Mouse (Mus musculus): ENCODE results near the gene Cdkn2aipnl. TPM values are rescaled to one million over a fixed set of nuclear protein-coding genes. Genes with fewer than 3 reads are reported as not detected.

The Cdkn2aipnl gene
- polyA plus RNA-seq, 1 experiment from 2014 or later, result 134 TPM

- ATAC-seq, result peak; percentile 39; the same call in 1 of the 2 replicates
- Histone ChIP-seq H3K4me3 (ENCODE audit: low read depth, low read length) (no peak overlapping the region), H3K27me3 (ENCODE audit: control insufficient read depth, insufficient read depth, low read depth, low read length) (no peaks in the 10 kb centered on the region), H3K9me3 (replicated peaks; ENCODE audit: control insufficient read depth, low read length, poor library complexity, severe bottlenecking) (no peaks in the 10 kb centered on the region), H3K27ac (ENCODE audit: low read length) (0 out of 2 replicates have a peak overlapping the region, but pooled peaks have one; percentile 3), H3K9ac (ENCODE audit: low read depth, low read length) (0 out of 2 replicates have a peak overlapping the region, but pooled peaks have one; percentile 11), H3K4me1 (ENCODE audit: control insufficient read depth, insufficient read depth, low read length) (peaks cover 12% of the 10 kb centered on the region), H3K36me3 (ENCODE audit: control insufficient read depth, insufficient read depth, low read length) (no peaks in the 10 kb centered on the region), H3K4me2 (ENCODE audit: low read length) (peak overlapping the region; percentile 3)
- WGBS, result 45% methylated on average over 15 of the region's 15 CpGs
Measured at GRCm38 (mm10) chr11:51942602-51943499, 24.6 kb upstream of the Cdkn2aipnl start.

GRCm38 (mm10) chr11:51943500-51943841 is 24.0 kb upstream of the Cdkn2aipnl start:
- no peak for ATAC-seq
- Histone ChIP-seq H3K27me3 (ENCODE audit: control insufficient read depth, insufficient read depth, low read depth, low read length) (no peaks in the 10 kb centered on the region), H3K36me3 (ENCODE audit: control insufficient read depth, insufficient read depth, low read length) (no peaks in the 10 kb centered on the region), H3K4me3 (ENCODE audit: low read depth, low read length) (no peak overlapping the region), H3K4me2 (ENCODE audit: low read length) (peak overlapping the region; percentile 3), H3K9ac (ENCODE audit: low read depth, low read length) (0 out of 2 replicates have a peak overlapping the region, but pooled peaks have one; percentile 11), H3K4me1 (ENCODE audit: control insufficient read depth, insufficient read depth, low read length) (peaks cover 12% of the 10 kb centered on the region), H3K9me3 (replicated peaks; ENCODE audit: control insufficient read depth, low read length, poor library complexity, severe bottlenecking) (no peaks in the 10 kb centered on the region), H3K27ac (ENCODE audit: low read length) (no peak overlapping the region)
- 47% methylated on average over 6 of the region's 6 CpGs for WGBS

DNA sequence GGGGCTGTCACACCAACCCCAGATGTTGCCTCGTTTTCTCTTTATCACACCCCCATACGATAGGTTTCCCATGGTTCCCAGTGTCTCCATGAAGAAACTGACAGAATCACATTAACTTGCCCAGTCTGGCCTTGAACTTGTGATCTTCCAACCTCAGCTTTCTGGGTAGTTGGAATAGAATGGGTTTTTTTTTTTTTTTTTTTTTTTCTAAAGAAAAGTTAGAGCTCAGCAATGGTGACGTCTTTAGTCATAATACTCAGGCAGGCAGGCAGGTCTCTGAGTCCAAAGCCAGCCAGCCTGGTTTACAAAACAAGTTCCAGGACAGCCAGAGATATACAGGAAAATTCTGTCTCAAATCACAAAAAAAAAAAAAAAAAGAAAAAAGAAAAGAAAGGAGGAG is 23.2 kb upstream of the Cdkn2aipnl start:
- no peak overlapping the region for H3K9ac ChIP-seq (ENCODE audit: low read depth, low read length)
- no peaks in the 10 kb centered on the region for H3K27me3 ChIP-seq (ENCODE audit: control insufficient read depth, insufficient read depth, low read depth, low read length)
- H3K36me3 ChIP-seq (ENCODE audit: control insufficient read depth, insufficient read depth, low read length), result no peaks in the 10 kb centered on the region
- no peak overlapping the region for H3K4me2 ChIP-seq (ENCODE audit: low read length)
- H3K27ac ChIP-seq (ENCODE audit: low read length), result no peak overlapping the region
- H3K9me3 ChIP-seq (replicated peaks; ENCODE audit: control insufficient read depth, low read length, poor library complexity, severe bottlenecking), result no peaks in the 10 kb centered on the region
- 72% methylated on average over 3 of the region's 3 CpGs for WGBS
- no peak overlapping the region for H3K4me3 ChIP-seq (ENCODE audit: low read depth, low read length)
- H3K4me1 ChIP-seq (ENCODE audit: control insufficient read depth, insufficient read depth, low read length), result peaks cover 12% of the 10 kb centered on the region
- no peak for ATAC-seq

DNA sequence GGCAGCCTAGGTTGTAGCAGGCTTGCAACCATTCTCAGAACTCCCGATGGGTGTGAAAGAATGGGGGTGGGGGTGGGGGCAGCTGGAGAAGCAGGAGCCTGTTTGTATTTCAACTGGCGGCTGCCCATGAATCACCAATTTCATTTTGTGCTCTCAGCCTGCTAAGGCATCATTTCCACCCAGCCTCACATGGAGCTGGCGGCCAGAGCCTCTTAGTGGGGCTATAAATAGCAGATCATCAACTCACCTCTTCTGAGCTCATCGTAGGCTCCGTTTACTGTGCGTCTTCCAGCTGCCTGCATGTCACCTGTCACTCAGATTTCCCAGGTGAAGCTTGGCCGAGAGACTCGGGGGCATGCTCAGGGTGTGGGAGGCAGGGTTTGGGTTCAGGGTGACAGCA is 21.9 kb upstream of the Cdkn2aipnl start:
- peak overlapping the region; percentile 55; the same call in 1 of the 2 replicates for H3K27ac ChIP-seq (ENCODE audit: low read length)
- no peaks in the 10 kb centered on the region for H3K9me3 ChIP-seq (replicated peaks; ENCODE audit: control insufficient read depth, low read length, poor library complexity, severe bottlenecking)
- H3K9ac ChIP-seq (ENCODE audit: low read depth, low read length), result peak overlapping the region; percentile 26; the same call in 1 of the 2 replicates
- H3K27me3 ChIP-seq (ENCODE audit: control insufficient read depth, insufficient read depth, low read depth, low read length), result no peaks in the 10 kb centered on the region
- H3K36me3 ChIP-seq (ENCODE audit: control insufficient read depth, insufficient read depth, low read length), result no peaks in the 10 kb centered on the region
- H3K4me2 ChIP-seq (ENCODE audit: low read length), result no peak overlapping the region
- ATAC-seq, result peak; percentile 42; the same call in 1 of the 2 replicates
- H3K4me3 ChIP-seq (ENCODE audit: low read depth, low read length), result no peak overlapping the region
- WGBS, result 42% methylated on average over 8 of the region's 8 CpGs
- H3K4me1 ChIP-seq (ENCODE audit: control insufficient read depth, insufficient read depth, low read length), result peaks cover 12% of the 10 kb centered on the region

DNA sequence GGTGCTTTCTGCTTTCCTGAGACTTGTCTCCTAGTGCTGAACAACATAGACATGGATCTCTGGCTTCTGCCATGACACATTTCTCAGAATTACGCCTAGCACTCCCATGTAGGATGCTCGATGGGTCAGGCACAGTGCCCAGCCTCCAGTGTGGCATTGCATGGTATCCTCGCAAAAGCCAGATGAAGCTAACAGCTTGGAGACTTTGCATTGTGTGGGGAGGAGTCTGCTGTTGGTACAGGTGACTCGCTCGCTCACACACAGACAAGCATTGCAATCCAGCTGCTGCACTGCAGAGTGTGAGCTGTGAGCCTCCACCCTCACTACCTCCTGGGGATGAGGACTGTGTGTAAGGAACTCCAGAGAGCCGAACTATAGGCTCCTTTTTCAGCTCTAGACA is 21.3 kb upstream of the Cdkn2aipnl start:
- no peak for ATAC-seq
- Histone ChIP-seq H3K9ac (ENCODE audit: low read depth, low read length) (no peak overlapping the region), H3K27me3 (ENCODE audit: control insufficient read depth, insufficient read depth, low read depth, low read length) (no peaks in the 10 kb centered on the region), H3K4me1 (ENCODE audit: control insufficient read depth, insufficient read depth, low read length) (peaks cover 12% of the 10 kb centered on the region), H3K4me3 (ENCODE audit: low read depth, low read length) (no peak overlapping the region), H3K36me3 (ENCODE audit: control insufficient read depth, insufficient read depth, low read length) (no peaks in the 10 kb centered on the region), H3K4me2 (ENCODE audit: low read length) (no peak overlapping the region), H3K9me3 (replicated peaks; ENCODE audit: control insufficient read depth, low read length, poor library complexity, severe bottlenecking) (no peaks in the 10 kb centered on the region), H3K27ac (ENCODE audit: low read length) (no peak overlapping the region)
- WGBS, result 86% methylated on average over 6 of the region's 6 CpGs

DNA sequence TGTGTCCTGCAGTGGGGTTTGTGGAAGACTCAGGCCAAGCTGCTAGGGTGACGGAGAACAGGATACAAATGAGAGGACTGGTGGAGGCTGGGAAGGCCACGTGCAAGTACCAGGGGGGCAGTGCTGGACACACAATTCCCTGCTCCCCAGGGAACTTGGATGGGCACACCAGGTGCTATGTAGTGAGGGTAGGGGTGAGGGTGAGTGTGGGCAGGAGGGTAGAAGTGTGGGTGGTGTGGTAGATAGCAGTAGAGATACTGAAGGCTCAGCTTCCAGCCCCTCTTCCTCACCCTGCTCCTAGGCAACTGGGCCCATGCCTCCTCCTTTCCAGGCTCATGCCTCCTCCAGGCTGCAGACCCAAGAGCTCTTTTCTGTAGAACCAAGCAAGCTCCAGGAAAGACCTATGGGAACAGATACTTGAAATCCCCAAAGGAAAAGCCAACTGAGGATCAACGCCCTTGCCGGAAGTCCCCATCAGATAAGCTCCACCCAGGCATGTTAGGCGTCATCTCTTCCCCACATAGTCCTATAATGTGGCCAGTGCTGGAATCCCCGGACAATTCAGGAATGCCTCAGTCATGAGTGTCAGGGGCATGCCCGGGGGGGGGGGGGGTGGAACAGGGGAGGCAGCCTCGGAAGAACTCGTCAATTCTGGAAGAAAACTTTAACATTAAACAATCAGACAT is 18.2 kb upstream of the Cdkn2aipnl start:
- Histone ChIP-seq H3K4me1 (ENCODE audit: control insufficient read depth, insufficient read depth, low read length) (peaks cover 4% of the 10 kb centered on the region; the same call in 1 of the 2 replicates), H3K27ac (ENCODE audit: low read length) (no peak overlapping the region), H3K27me3 (ENCODE audit: control insufficient read depth, insufficient read depth, low read depth, low read length) (no peaks in the 10 kb centered on the region), H3K4me2 (ENCODE audit: low read length) (no peak overlapping the region), H3K36me3 (ENCODE audit: control insufficient read depth, insufficient read depth, low read length) (no peaks in the 10 kb centered on the region), H3K9ac (ENCODE audit: low read depth, low read length) (no peak overlapping the region), H3K4me3 (ENCODE audit: low read depth, low read length) (no peak overlapping the region), H3K9me3 (replicated peaks; ENCODE audit: control insufficient read depth, low read length, poor library complexity, severe bottlenecking) (no peaks in the 10 kb centered on the region)
- ATAC-seq, result no peak
- 75% methylated on average over 9 of the region's 9 CpGs for whole genome bisulfite sequencing

GRCm38 (mm10) chr11:51949919-51950318 is 17.5 kb upstream of the Cdkn2aipnl start:
- peaks cover 4% of the 10 kb centered on the region; the same call in 1 of the 2 replicates for H3K4me1 ChIP-seq (ENCODE audit: control insufficient read depth, insufficient read depth, low read length)
- no peaks in the 10 kb centered on the region for H3K36me3 ChIP-seq (ENCODE audit: control insufficient read depth, insufficient read depth, low read length)
- no peak for ATAC-seq
- H3K27me3 ChIP-seq (ENCODE audit: control insufficient read depth, insufficient read depth, low read depth, low read length), result no peaks in the 10 kb centered on the region
- H3K27ac ChIP-seq (ENCODE audit: low read length), result no peak overlapping the region
- no peaks in the 10 kb centered on the region for H3K9me3 ChIP-seq (replicated peaks; ENCODE audit: control insufficient read depth, low read length, poor library complexity, severe bottlenecking)
- H3K4me2 ChIP-seq (ENCODE audit: low read length), result no peak overlapping the region
- H3K4me3 ChIP-seq (ENCODE audit: low read depth, low read length), result no peak overlapping the region
- H3K9ac ChIP-seq (ENCODE audit: low read depth, low read length), result no peak overlapping the region
- 94% methylated on average over 9 of the region's 9 CpGs for WGBS

GRCm38 (mm10) chr11:51951861-51952420 is 15.5 kb upstream of the Cdkn2aipnl start:
- Histone ChIP-seq H3K4me1 (ENCODE audit: control insufficient read depth, insufficient read depth, low read length) (no peaks in the 10 kb centered on the region), H3K9ac (ENCODE audit: low read depth, low read length) (no peak overlapping the region), H3K9me3 (replicated peaks; ENCODE audit: control insufficient read depth, low read length, poor library complexity, severe bottlenecking) (no peaks in the 10 kb centered on the region), H3K27me3 (ENCODE audit: control insufficient read depth, insufficient read depth, low read depth, low read length) (no peaks in the 10 kb centered on the region), H3K4me3 (ENCODE audit: low read depth, low read length) (no peak overlapping the region), H3K36me3 (ENCODE audit: control insufficient read depth, insufficient read depth, low read length) (no peaks in the 10 kb centered on the region), H3K27ac (ENCODE audit: low read length) (no peak overlapping the region), H3K4me2 (ENCODE audit: low read length) (no peak overlapping the region)
- ATAC-seq, result no peak
- WGBS, result 69% methylated on average over 5 of the region's 5 CpGs
